Mouse (Mus musculus): ENCODE measurements around the gene Alox15.
"Not testable (repeated sequence)": the region's sequence is repeated elsewhere in the genome, so short reads cannot be mapped to it uniquely, and the experiment has no call there.

DNA sequence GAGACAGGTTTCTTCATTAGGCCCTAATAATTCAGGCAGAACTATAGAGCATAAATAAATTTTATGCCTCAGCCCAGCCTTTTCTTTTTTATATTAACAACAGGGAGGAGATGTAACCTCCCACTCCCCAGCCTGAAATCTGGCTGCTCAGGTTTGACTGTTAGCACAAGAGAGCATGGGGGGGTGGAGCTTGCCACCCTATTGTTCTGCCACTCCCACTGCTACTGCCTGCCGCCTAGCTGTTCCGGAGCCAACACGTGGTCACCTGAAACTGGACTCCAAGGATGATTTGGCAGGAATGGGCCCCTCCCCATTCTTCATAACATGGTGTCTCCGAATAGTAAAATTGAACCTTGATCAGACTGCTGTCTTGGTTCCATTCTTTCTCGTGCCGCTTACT lies 15.9 kb upstream of the Alox15 start:
- not testable (repeated sequence) for TF ChIP-seq GATA1 (IDR thresholded peaks at IDR 0.05; ENCODE audit: borderline replicate concordance, low read length); FLI1 (IDR thresholded peaks at IDR 0.05; ENCODE audit: low read length)

Measured in megakaryocyte, embryonic 14.5 days (primary cell).